Mouse (Mus musculus) B cell, adult 2 months (primary cell): ENCODE data around the gene Apon.
A peak's percentile ranks its signal among the peaks of the same experiment; 100 is the strongest.
"Not testable (repeated sequence)": the region's sequence is repeated elsewhere in the genome, so short reads cannot be mapped to it uniquely, and the experiment has no call there.

Source experiments
- DNase-seq, 2 experiments: peaks; one replicate each; pipeline ENCODE4 v3.0.0; 2022

The Apon gene

GRCm38 (mm10) chr10:128253677-128254255 lies at the start of gene Apon:
Gene Apon (plus strand): TSS chr10:128254096.
- no peak for DNase-seq

GRCm38 (mm10) chr10:128204941-128205340 lies 49.0 kb upstream of the Apon start:
- no peak for DNase-seq

- DNase-seq: no peak
Observed at GRCm38 (mm10) chr10:128208326-128208725, 45.6 kb upstream of the Apon start.

- DNase-seq: no peak
Observed at GRCm38 (mm10) chr10:128209311-128210009, 44.4 kb upstream of the Apon start.

GRCm38 (mm10) chr10:128210131-128210530 lies 43.8 kb upstream of the Apon start:
- DNase-seq: no peak

GRCm38 (mm10) chr10:128210954-128211353 lies 42.9 kb upstream of the Apon start:
- no peak for DNase-seq

- peak; percentile 91 to 93 for DNase-seq
Observed at GRCm38 (mm10) chr10:128211390-128212108, 42.3 kb upstream of the Apon start, which contains the start of gene Spryd4. Gene Spryd4 (minus strand): TSS chr10:128211807.

- DNase-seq: no peak
Observed at GRCm38 (mm10) chr10:128212148-128212547, 41.7 kb upstream of the Apon start.

GRCm38 (mm10) chr10:128212871-128213323 lies 41.0 kb upstream of the Apon start:
- peak; percentile 80 to 82 for DNase-seq

GRCm38 (mm10) chr10:128214112-128214511 lies 39.8 kb upstream of the Apon start:
- DNase-seq: not testable (repeated sequence)

- DNase-seq: no peak
Observed at GRCm38 (mm10) chr10:128214981-128215380, 38.9 kb upstream of the Apon start.

- DNase-seq: no peak
Observed at GRCm38 (mm10) chr10:128218387-128219117, 35.3 kb upstream of the Apon start.

- no peak for DNase-seq
Observed at GRCm38 (mm10) chr10:128221533-128222286, 32.2 kb upstream of the Apon start.

- no peak for DNase-seq
Observed at GRCm38 (mm10) chr10:128225064-128225463, 28.8 kb upstream of the Apon start.

- DNase-seq: no peak
Observed at GRCm38 (mm10) chr10:128225538-128225937, 28.4 kb upstream of the Apon start, which contains the start of gene Mip. Gene Mip (plus strand): TSS chr10:128225838.

GRCm38 (mm10) chr10:128227592-128227991 lies 26.3 kb upstream of the Apon start:
- no peak for DNase-seq

- DNase-seq: no peak
Observed at GRCm38 (mm10) chr10:128228009-128228408, 25.9 kb upstream of the Apon start.

GRCm38 (mm10) chr10:128230582-128230981 lies 23.3 kb upstream of the Apon start:
- DNase-seq: no peak

GRCm38 (mm10) chr10:128231146-128231545 lies 22.8 kb upstream of the Apon start:
- DNase-seq: no peak

- peak; percentile 94 to 96 for DNase-seq
Observed at GRCm38 (mm10) chr10:128231697-128232419, 22.0 kb upstream of the Apon start, which contains the start of gene Timeless. Gene Timeless (plus strand): TSS chr10:128232065.

- peak; percentile 61 to 63 for DNase-seq
Observed at GRCm38 (mm10) chr10:128232420-128232985, 21.4 kb upstream of the Apon start.
